18 mouse cellular contexts compared by ENCODE assay signal in the genomic region with DNA sequence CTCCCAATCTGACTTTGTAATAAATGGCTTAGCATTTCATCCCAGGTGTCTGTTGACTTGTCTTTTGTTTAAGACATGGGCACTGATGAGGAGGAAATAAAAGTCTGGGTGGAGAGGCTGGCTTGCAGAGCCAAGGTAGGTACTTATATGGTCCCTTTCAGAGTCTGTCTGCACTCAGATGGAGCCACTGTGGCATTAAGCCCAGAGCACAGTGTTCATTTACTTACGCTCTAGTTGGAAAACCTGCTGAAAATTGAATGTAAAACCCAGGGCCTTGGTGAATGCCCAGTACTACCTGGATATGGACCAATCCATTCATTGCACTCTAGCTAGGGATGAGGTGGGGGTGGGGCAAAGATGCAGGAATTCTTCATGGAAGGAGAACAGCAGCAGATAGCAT. TPM values are rescaled to one million over a fixed set of nuclear protein-coding genes. Genes with fewer than 3 reads are reported as not detected.
"Had no signal": no experiment of that assay in that cellular context is flagged by ENCODE, and none has a peak within 500 bp of the region (broad histone marks: within the 10 kb centered on the region; RNA-seq: fewer than 3 reads in every experiment).

No protein-coding gene starts in this region.

- H3K27me3 ChIP-seq: limb, embryonic 12.5 days; lung, embryonic 15.5 days had no signal

- ATAC-seq: liver, postnatal 0 days had no signal

- H3K4me1 ChIP-seq: limb, embryonic 12.5 days; lung, embryonic 15.5 days had no signal

- H3K27ac ChIP-seq: limb, embryonic 12.5 days; liver, embryonic 13.5 days; lung, embryonic 15.5 days; macrophage had no signal

- H3K36me3 ChIP-seq: limb, embryonic 12.5 days; liver, embryonic 13.5 days; lung, embryonic 15.5 days had no signal

- H3K4me3 ChIP-seq: limb, embryonic 12.5 days; liver, embryonic 13.5 days; lung, embryonic 15.5 days; megakaryocyte, embryonic 14.5 days had no signal

- H3K9ac ChIP-seq: limb, embryonic 12.5 days; liver, embryonic 13.5 days; liver, postnatal 0 days; lung, embryonic 15.5 days had no signal

- H3K9me3 ChIP-seq: liver, embryonic 13.5 days; lung, embryonic 15.5 days had no signal

- H3K4me2 ChIP-seq: limb, embryonic 12.5 days; liver, embryonic 13.5 days; lung, embryonic 15.5 days; midbrain, embryonic 11.5 days had no signal

- DNase-seq: kidney, postnatal 25 days; liver; liver, embryonic 13.5 days; liver, postnatal 0 days; lung, postnatal 14 days; right cerebral cortex, adult 18-20 months; right cerebral cortex, postnatal 25 days; thymus, postnatal 4 days had no signal

RNA-seq across cellular contexts. Expression of gene Aqp8, which starts 5.9 kb away (rescaled TPM):
- total RNA-seq: layer of hippocampus, postnatal 25 days; left cerebral cortex, adult 8-10 months; left cerebral cortex, postnatal 36 days; midbrain, postnatal 0 days had no signal
- polyA plus RNA-seq: lung, embryonic 15.5 days; macrophage; midbrain, postnatal 0 days; neural tube, embryonic 14.5 days had no signal

RNA-seq across cellular contexts. Expression of gene Zkscan2, which starts 32.3 kb away (rescaled TPM):
- polyA plus RNA-seq: macrophage had no signal
